ENCODE assay signal across 8 mouse cellular contexts in the genomic region with DNA sequence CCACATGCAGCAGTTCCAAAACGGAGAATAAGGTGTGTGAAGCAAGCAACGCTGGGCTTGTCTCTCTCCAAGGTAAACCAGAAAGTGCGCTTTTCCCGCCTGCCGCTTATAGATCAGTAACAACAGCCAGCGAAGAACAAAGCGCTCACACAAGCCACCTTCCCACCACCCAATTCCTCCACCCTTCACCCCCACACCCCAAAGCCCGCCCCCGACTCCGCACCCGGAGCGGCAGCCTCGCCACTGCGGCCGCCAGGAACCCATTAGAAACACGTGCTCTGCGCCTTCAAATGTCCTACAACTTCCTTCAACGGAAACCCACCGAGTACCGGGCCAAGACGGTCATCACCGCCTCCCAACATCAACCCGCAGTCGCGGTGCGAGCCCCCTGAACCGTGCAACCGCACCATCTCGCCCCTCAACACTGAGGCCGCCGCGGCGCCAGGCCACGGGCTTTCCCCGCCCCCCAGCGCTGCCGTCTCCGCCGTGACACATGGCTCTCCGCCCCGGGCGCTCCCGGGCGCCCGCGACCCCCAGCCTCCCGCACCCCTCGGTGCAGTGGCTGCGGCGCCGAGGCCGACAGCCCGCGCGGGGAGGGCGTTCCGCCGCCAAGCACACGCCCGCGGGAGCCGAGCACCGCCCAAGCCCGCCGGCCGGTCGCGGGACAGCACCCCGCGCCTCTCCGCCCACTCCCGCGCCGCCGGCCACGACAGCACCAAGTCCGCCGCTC. TPM values are rescaled to one million over a fixed set of nuclear protein-coding genes. Genes with fewer than 3 reads are reported as not detected.
DNase-seq lines count a peak whose midpoint lies in the region; ATAC-seq and TF ChIP-seq lines count a peak whose summit lies in the region.

No protein-coding gene starts in this region.

- no peak for TF ChIP-seq CTCF in ES-Bruce4 (IDR thresholded peaks at IDR 0.05; ENCODE audit: low read depth, low read length)
- no peak for TF ChIP-seq CTCF in heart, postnatal 0 days (IDR thresholded peaks at IDR 0.05; ENCODE audit: low read depth)

- H3K9ac ChIP-seq in ES-Bruce4 (ENCODE audit: low read depth, poor library complexity, severe bottlenecking) = peak overlapping the region; percentile 98
- H3K9ac ChIP-seq in forebrain, embryonic 11.5 days (ENCODE audit: low read length) = peak overlapping the region; percentile 98
- peak overlapping the region; percentile 97 for H3K9ac ChIP-seq in heart, postnatal 0 days (replicated peaks; ENCODE audit: low read depth, low read length)
- H3K9ac ChIP-seq in liver, embryonic 15.5 days = peak overlapping the region; percentile 95
- H3K9ac ChIP-seq in neural tube, embryonic 15.5 days (replicated peaks) = peak overlapping the region; percentile 94

- H3K4me3 ChIP-seq in ES-Bruce4 (ENCODE audit: low read depth, low read length) = peak overlapping the region; percentile 80
- H3K4me3 ChIP-seq in brown adipose tissue, adult 24 weeks (ENCODE audit: insufficient read depth, low read depth, low read length) = peak overlapping the region; percentile 93
- H3K4me3 ChIP-seq in forebrain, embryonic 11.5 days (ENCODE audit: low read depth, low read length) = peak overlapping the region; percentile 99
- H3K4me3 ChIP-seq in heart, postnatal 0 days (ENCODE audit: low read depth, low read length) = peak overlapping the region; percentile 99
- H3K4me3 ChIP-seq in liver, embryonic 15.5 days (replicated peaks) = peak overlapping the region; percentile 98
- peak overlapping the region; percentile 97 for H3K4me3 ChIP-seq in neural tube, embryonic 15.5 days (replicated peaks)

- WGBS in forebrain, embryonic 11.5 days = under 1% methylated on average over 71 of the region's 78 CpGs
- WGBS in heart, postnatal 0 days = under 1% methylated on average over 45 of the region's 78 CpGs
- under 1% methylated on average over 75 of the region's 78 CpGs for WGBS in liver, embryonic 15.5 days (ENCODE audit: insufficient replicate concordance)
- under 1% methylated on average over 64 of the region's 78 CpGs for WGBS in neural tube, embryonic 15.5 days

- H3K27ac ChIP-seq in ES-Bruce4 (ENCODE audit: insufficient read depth, low read length) = peak overlapping the region; percentile 44; the same call in 1 of the 2 replicates
- H3K27ac ChIP-seq in brown adipose tissue, adult 24 weeks (replicated peaks; ENCODE audit: low read depth, low read length) = peak overlapping the region; percentile 87
- peak overlapping the region; percentile 98 for H3K27ac ChIP-seq in forebrain, embryonic 11.5 days (ENCODE audit: low read depth, low read length)
- H3K27ac ChIP-seq in heart, postnatal 0 days (ENCODE audit: low read depth) = peak overlapping the region; percentile 100
- peak overlapping the region; percentile 92 for H3K27ac ChIP-seq in liver, embryonic 15.5 days (replicated peaks)
- peak overlapping the region; percentile 100 for H3K27ac ChIP-seq in neural tube, embryonic 15.5 days (replicated peaks)

- no peaks in the 10 kb centered on the region for H3K9me3 ChIP-seq in ES-Bruce4 (replicated peaks; ENCODE audit: control insufficient read depth, insufficient read depth, low read length, poor library complexity, severe bottlenecking)
- no peaks in the 10 kb centered on the region for H3K9me3 ChIP-seq in forebrain, embryonic 11.5 days (ENCODE audit: control insufficient read depth, low read length)
- H3K9me3 ChIP-seq in heart, postnatal 0 days (replicated peaks; ENCODE audit: control insufficient read depth, low read length) = no peaks in the 10 kb centered on the region
- H3K9me3 ChIP-seq in liver, embryonic 15.5 days (replicated peaks) = no peaks in the 10 kb centered on the region
- H3K9me3 ChIP-seq in neural tube, embryonic 15.5 days (replicated peaks) = no peaks in the 10 kb centered on the region

- H3K36me3 ChIP-seq in ES-Bruce4 (ENCODE audit: control insufficient read depth, insufficient read depth, low read length, poor library complexity, severe bottlenecking) = peaks cover 15% of the 10 kb centered on the region
- H3K36me3 ChIP-seq in forebrain, embryonic 11.5 days (ENCODE audit: control insufficient read depth, insufficient read depth, low read length) = no peaks in the 10 kb centered on the region; the same call in 1 of the 2 replicates
- peaks cover 8% of the 10 kb centered on the region; the same call in 1 of the 2 replicates for H3K36me3 ChIP-seq in heart, postnatal 0 days (replicated peaks; ENCODE audit: control insufficient read depth, insufficient read depth, low read length)
- H3K36me3 ChIP-seq in liver, embryonic 15.5 days (replicated peaks) = peaks cover 21% of the 10 kb centered on the region
- 0 out of 2 replicates have a peak, but pooled peaks cover 7% of the 10 kb centered on the region for H3K36me3 ChIP-seq in neural tube, embryonic 15.5 days

- no peak for TF ChIP-seq POLR2A in ES-Bruce4 (IDR thresholded peaks at IDR 0.05; ENCODE audit: insufficient read depth, low read length)

- peak; percentile 4; the same call in 1 of the 2 replicates for ATAC-seq in forebrain, embryonic 11.5 days (replicated peaks; ENCODE audit: low FRiP score)
- ATAC-seq in heart, postnatal 0 days (ENCODE audit: insufficient read depth, low read depth) = 0 out of 2 replicates have a peak, but pooled peaks have one; percentile 0
- peak; percentile 40 for ATAC-seq in liver, embryonic 15.5 days (ENCODE audit: insufficient read depth)
- ATAC-seq in neural tube, embryonic 15.5 days (ENCODE audit: low FRiP score) = peak; percentile 13; the same call in 1 of the 2 replicates

- H3K4me2 ChIP-seq in forebrain, embryonic 11.5 days (ENCODE audit: low read depth, low read length, severe bottlenecking) = peak overlapping the region; percentile 71
- peak overlapping the region; percentile 91 for H3K4me2 ChIP-seq in heart, postnatal 0 days (ENCODE audit: low read depth, low read length)
- H3K4me2 ChIP-seq in liver, embryonic 15.5 days = peak overlapping the region; percentile 95
- peak overlapping the region; percentile 65 for H3K4me2 ChIP-seq in neural tube, embryonic 15.5 days

- peak; percentile 78 for DNase-seq in forebrain, embryonic 11.5 days (ENCODE audit: low spot score)
- no peak for DNase-seq in heart, postnatal 0 days (ENCODE audit: low spot score)
- peak; percentile 40 to 62 for DNase-seq in kidney, postnatal 25 days
- peak; percentile 72 for DNase-seq in testis, postnatal 14 days (ENCODE audit: low spot score)

- H3K4me1 ChIP-seq in ES-Bruce4 (ENCODE audit: control insufficient read depth, insufficient read depth, low read length) = no peaks in the 10 kb centered on the region
- H3K4me1 ChIP-seq in brown adipose tissue, adult 24 weeks (ENCODE audit: control insufficient read depth, insufficient read depth, insufficient read length, low read length) = no peaks in the 10 kb centered on the region
- no peaks in the 10 kb centered on the region for H3K4me1 ChIP-seq in forebrain, embryonic 11.5 days (replicated peaks; ENCODE audit: control insufficient read depth, insufficient read depth, low read length)
- H3K4me1 ChIP-seq in heart, postnatal 0 days (ENCODE audit: control insufficient read depth, insufficient read depth) = 0 out of 2 replicates have a peak, but pooled peaks cover 4% of the 10 kb centered on the region
- peaks cover 38% of the 10 kb centered on the region for H3K4me1 ChIP-seq in liver, embryonic 15.5 days (replicated peaks)
- peaks cover 26% of the 10 kb centered on the region for H3K4me1 ChIP-seq in neural tube, embryonic 15.5 days

- TF ChIP-seq EP300 in ES-Bruce4 (IDR thresholded peaks at IDR 0.05; ENCODE audit: insufficient read depth, low read depth, low read length) = no peak
- TF ChIP-seq EP300 in heart, postnatal 0 days (IDR thresholded peaks at IDR 0.05; ENCODE audit: low read depth) = no peak

- H3K27me3 ChIP-seq in ES-Bruce4 (ENCODE audit: control insufficient read depth, insufficient read depth, low read length, poor library complexity, severe bottlenecking) = no peaks in the 10 kb centered on the region
- H3K27me3 ChIP-seq in forebrain, embryonic 11.5 days (ENCODE audit: control insufficient read depth, insufficient read depth, low read length) = no peaks in the 10 kb centered on the region
- H3K27me3 ChIP-seq in heart, postnatal 0 days (ENCODE audit: control insufficient read depth, insufficient read depth, low read length) = no peaks in the 10 kb centered on the region
- peaks cover 21% of the 10 kb centered on the region for H3K27me3 ChIP-seq in liver, embryonic 15.5 days
- H3K27me3 ChIP-seq in neural tube, embryonic 15.5 days (replicated peaks) = no peaks in the 10 kb centered on the region

RNA-seq across cellular contexts. Expression of a gene that starts 1.1 kb away (rescaled TPM):
- polyA plus RNA-seq in ES-Bruce4 (2011; ENCODE audit: insufficient read depth, insufficient read length, low read depth, missing spikeins) = 314 and 327 TPM in 2 replicates
- polyA plus RNA-seq in brown adipose tissue, adult 24 weeks (2012; ENCODE audit: insufficient read depth, insufficient read length, missing spikeins) = 85.1 and 101 TPM in 2 replicates
- 141 and 148 TPM in 2 replicates for polyA plus RNA-seq in forebrain, embryonic 11.5 days (2014; fragmentation: Nextera tagmentation; extraction: Ambion mirVana)
- 21.6 and 32.1 TPM in 2 replicates for total RNA-seq in heart, postnatal 0 days (2014; rRNA removed; ENCODE audit: low replicate concordance)
- 34.2 and 41.4 TPM in 2 replicates for polyA plus RNA-seq in heart, postnatal 0 days (2015; fragmentation: Nextera tagmentation; extraction: Ambion mirVana)
- polyA plus RNA-seq in liver, embryonic 15.5 days (2015; fragmentation: Nextera tagmentation; extraction: Ambion mirVana) = 28.9 and 33.1 TPM in 2 replicates
- 66.7 and 73.3 TPM in 2 replicates for polyA plus RNA-seq in neural tube, embryonic 15.5 days (2015; fragmentation: Nextera tagmentation; extraction: Ambion mirVana)

RNA-seq across cellular contexts. Expression of a gene that starts 24.8 kb away (rescaled TPM):
- polyA plus RNA-seq in ES-Bruce4 (2011; ENCODE audit: insufficient read depth, insufficient read length, low read depth, missing spikeins) = 6.0 and 6.4 TPM in 2 replicates
- polyA plus RNA-seq in brown adipose tissue, adult 24 weeks (2012; ENCODE audit: insufficient read depth, insufficient read length, missing spikeins) = not detected in 2 replicates
- polyA plus RNA-seq in forebrain, embryonic 11.5 days (2014; fragmentation: Nextera tagmentation; extraction: Ambion mirVana) = 0.41 and 0.75 TPM in 2 replicates
- total RNA-seq in heart, postnatal 0 days (2014; rRNA removed; ENCODE audit: low replicate concordance) = not detected in 2 replicates
- 0.34 TPM in 1 of 2 replicates, not detected in the other for polyA plus RNA-seq in heart, postnatal 0 days (2015; fragmentation: Nextera tagmentation; extraction: Ambion mirVana)
- 0.18 and 0.35 TPM in 2 replicates for polyA plus RNA-seq in liver, embryonic 15.5 days (2015; fragmentation: Nextera tagmentation; extraction: Ambion mirVana)
- polyA plus RNA-seq in neural tube, embryonic 15.5 days (2015; fragmentation: Nextera tagmentation; extraction: Ambion mirVana) = 0.59 and 0.60 TPM in 2 replicates

RNA-seq across cellular contexts. Expression of a gene that starts 42.5 kb away (rescaled TPM):
- 29.7 and 31.4 TPM in 2 replicates for polyA plus RNA-seq in ES-Bruce4 (2011; ENCODE audit: insufficient read depth, insufficient read length, low read depth, missing spikeins)
- 29.7 and 38.5 TPM in 2 replicates for polyA plus RNA-seq in brown adipose tissue, adult 24 weeks (2012; ENCODE audit: insufficient read depth, insufficient read length, missing spikeins)
- 21.7 and 22.8 TPM in 2 replicates for polyA plus RNA-seq in forebrain, embryonic 11.5 days (2014; fragmentation: Nextera tagmentation; extraction: Ambion mirVana)
- 21.1 and 21.9 TPM in 2 replicates for total RNA-seq in heart, postnatal 0 days (2014; rRNA removed; ENCODE audit: low replicate concordance)
- 21.7 and 22.7 TPM in 2 replicates for polyA plus RNA-seq in heart, postnatal 0 days (2015; fragmentation: Nextera tagmentation; extraction: Ambion mirVana)
- polyA plus RNA-seq in liver, embryonic 15.5 days (2015; fragmentation: Nextera tagmentation; extraction: Ambion mirVana) = 9.7 and 11.0 TPM in 2 replicates
- polyA plus RNA-seq in neural tube, embryonic 15.5 days (2015; fragmentation: Nextera tagmentation; extraction: Ambion mirVana) = 35.9 and 37.2 TPM in 2 replicates

Comparison
In these comparisons a context has a peak if more than half of its experiments do, and no peak if none do; other contexts are left out.
1. H3K27ac ChIP-seq: peak in every context shown above with its lines; median percentile 100 in heart, postnatal 0 days; 100 in neural tube, embryonic 15.5 days; 98 in forebrain, embryonic 11.5 days; 92 in liver, embryonic 15.5 days; 87 in brown adipose tissue, adult 24 weeks; 44 in ES-Bruce4.